Mouse (Mus musculus) gastrocnemius, postnatal 10 days (tissue): ENCODE data around the gene Mucl1. TPM values are rescaled to one million over a fixed set of nuclear protein-coding genes. Genes with fewer than 3 reads are reported as not detected.
A peak's percentile ranks its signal among the peaks of the same experiment; 100 is the strongest.
"Not testable (repeated sequence)": the region's sequence is repeated elsewhere in the genome, so short reads cannot be mapped to it uniquely, and the experiment has no call there.

ENCODE experiments used
- DNase-seq: peaks from one replicate; pipeline ENCODE4 v3.0.0; 2021; ENCODE audit warnings: mixed read lengths
- long read RNA-seq, 2 experiments: library from polyadenylated mRNA; stranded (forward); transcript quantifications; one replicate each; pipeline ENCODE4 v2.0.0; 2021
- total RNA-seq, 2 experiments: library from RNA; stranded (reverse); gene quantifications; 2 replicates each; pipeline ENCODE4 v1.2.3; 2021

Mucl1 gene
- not detected for total RNA-seq
- long read RNA-seq, experiment 1 = 0 reads
- long read RNA-seq, experiment 2 = 0 reads

DNA sequence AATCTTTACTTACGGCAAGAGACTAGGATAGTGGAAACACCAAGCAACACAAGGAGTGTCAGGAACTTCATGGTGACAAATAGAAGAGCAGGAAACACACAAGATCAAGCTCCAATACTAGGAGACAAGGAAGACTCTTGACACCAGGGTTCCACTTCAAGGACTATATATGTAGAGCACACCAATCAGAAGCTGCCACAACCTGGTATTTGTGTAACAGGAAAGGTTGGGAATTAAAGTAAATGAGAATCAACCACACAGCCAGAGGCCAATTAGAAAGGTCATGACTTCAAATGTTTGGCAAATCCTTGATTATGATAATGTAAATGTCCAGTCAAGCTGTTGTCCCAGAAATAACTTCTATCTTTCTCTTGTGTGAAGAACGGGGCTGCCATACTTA lies at the start of gene Mucl1:
Gene Mucl1, minus strand, starts transcription at position 101 of the 400 bp plus-strand sequence.
- no peak for DNase-seq

DNA sequence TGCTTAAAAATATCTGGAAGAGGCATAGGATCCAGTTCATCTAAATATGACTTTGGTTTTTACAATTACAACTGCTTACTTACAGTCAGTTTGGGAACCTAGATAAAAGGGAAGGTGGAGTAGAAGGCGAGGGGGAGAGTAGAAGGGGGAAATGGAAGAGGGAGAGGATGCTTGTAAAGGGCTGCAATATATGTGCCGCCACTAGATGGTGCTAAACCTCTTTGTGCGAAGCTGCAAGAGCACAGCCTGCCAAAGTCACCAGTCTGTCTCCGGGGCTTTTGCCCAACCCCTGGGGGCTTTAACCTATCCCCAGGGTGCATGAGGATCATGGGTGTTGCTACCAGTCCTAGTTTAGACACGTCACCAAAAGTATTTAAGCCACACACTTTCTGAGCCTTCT lies 11.6 kb upstream of the Mucl1 start:
- peak; percentile 23 for DNase-seq

DNA sequence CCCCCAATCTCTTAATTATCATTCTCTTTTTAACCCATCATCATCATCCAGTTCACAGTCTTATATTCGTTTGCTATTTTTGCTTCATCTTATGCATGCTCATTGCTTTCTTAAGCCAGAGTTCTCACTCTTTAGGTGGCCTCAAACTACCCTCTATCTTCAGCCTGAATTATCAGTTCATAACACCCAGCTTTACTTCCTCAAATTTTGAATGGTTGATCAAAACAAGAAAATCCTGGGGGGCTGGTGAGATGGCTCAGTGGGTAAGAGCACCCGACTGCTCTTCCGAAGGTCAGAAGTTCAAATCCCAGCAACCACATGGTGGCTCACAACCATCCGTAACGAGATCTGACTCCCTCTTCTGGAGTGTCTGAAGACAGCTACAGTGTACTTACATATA lies 38.4 kb downstream of the Mucl1 start:
- DNase-seq = not testable (repeated sequence)

Other genes starting within 250 kb of the Mucl1 start
- gene Ppp1r1a, start 217.5 kb downstream of the Mucl1 start, total RNA-seq = 10 to 100 TPM; 50.9 to 64.0 TPM
- gene Glycam1, start 190.4 kb downstream of the Mucl1 start, total RNA-seq = not detected
- not detected for gene Mucl2, start 143.8 kb upstream of the Mucl1 start, total RNA-seq